In the genomic region with DNA sequence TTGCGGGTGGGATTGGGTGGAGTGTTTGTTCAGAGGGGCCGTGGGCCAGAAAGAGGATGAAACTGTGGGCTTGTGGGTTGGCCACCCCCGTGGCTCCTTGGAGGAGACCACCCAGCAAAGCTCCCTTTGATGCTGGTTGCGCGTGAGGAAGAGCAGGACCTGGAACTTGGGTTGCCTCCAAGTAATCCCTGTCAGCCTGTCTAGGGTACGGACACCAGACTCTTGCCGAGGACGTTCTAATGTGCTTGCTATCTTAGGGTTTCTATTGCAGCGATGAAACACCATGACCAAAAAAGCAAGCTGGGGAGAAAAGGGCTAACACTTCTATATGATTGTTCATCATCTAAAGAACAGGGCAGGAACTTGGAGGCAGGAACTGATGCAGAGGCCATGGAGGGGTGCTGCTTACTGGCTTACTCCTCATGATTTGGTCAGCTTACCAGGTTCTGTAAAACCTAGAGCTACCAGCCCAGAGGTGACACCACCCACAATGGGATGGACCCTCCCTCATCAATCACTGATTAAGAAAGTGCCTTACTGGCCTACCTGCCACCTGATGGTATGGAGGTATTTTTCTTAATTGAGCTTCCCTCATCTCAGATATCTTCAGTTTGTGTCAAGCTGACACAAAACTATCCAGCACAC, we compare ENCODE assay signal across 8 mouse cellular contexts. TPM values are rescaled to one million over a fixed set of nuclear protein-coding genes. Genes with fewer than 3 reads are reported as not detected.
DNase-seq lines count a peak whose midpoint lies in the region; ATAC-seq and TF ChIP-seq lines count a peak whose summit lies in the region.
"Not testable (repeated sequence)": the region's sequence is repeated elsewhere in the genome, so short reads cannot be mapped to it uniquely, and the experiment has no call there.

No protein-coding gene starts in this region.

- TF ChIP-seq CTCF in E14TG2a.4 (conservative IDR thresholded peaks at IDR 0.05; ENCODE audit: low read length); cortical plate, adult 2 months (IDR thresholded peaks at IDR 0.05; ENCODE audit: extremely low read depth, insufficient read depth, low read length); heart, postnatal 0 days (IDR thresholded peaks at IDR 0.05; ENCODE audit: low read depth); kidney, adult 2 months (conservative IDR thresholded peaks at IDR 0.05; ENCODE audit: insufficient read depth, insufficient read length, low read depth, low read length); olfactory bulb, adult 2 months (IDR thresholded peaks at IDR 0.05; ENCODE audit: insufficient read depth, low read depth, low read length): not testable (repeated sequence)

- ATAC-seq in forebrain, embryonic 13.5 days = not testable (repeated sequence)
- ATAC-seq in heart, postnatal 0 days (ENCODE audit: insufficient read depth, low read depth) = peak; percentile 53
- ATAC-seq in liver, embryonic 12.5 days = peak; percentile 61
- peak; percentile 44; the same call in 1 of the 2 replicates for ATAC-seq in megakaryocyte-erythroid progenitor cell, adult 5-6 weeks (replicated peaks; ENCODE audit: low FRiP score, low TSS enrichment, poor library complexity, severe bottlenecking)

- not testable (repeated sequence) for H3K27ac ChIP-seq in cortical plate, adult 2 months (ENCODE audit: insufficient read depth, low read length); forebrain, embryonic 13.5 days; kidney, adult 2 months (ENCODE audit: insufficient read depth, low read depth, low read length)
- peak overlapping the region; percentile 63 for H3K27ac ChIP-seq in heart, postnatal 0 days (ENCODE audit: low read depth)
- H3K27ac ChIP-seq in liver, embryonic 12.5 days = 0 out of 2 replicates have a peak overlapping the region, but pooled peaks have one; percentile 48
- H3K27ac ChIP-seq in olfactory bulb, adult 2 months (ENCODE audit: insufficient read depth, low read depth, low read length) = 0 out of 2 replicates have a peak overlapping the region, but pooled peaks have one; percentile 71

- not testable (repeated sequence) for H3K36me3 ChIP-seq in E14TG2a.4 (ENCODE audit: insufficient read depth, low read length); forebrain, embryonic 13.5 days (ENCODE audit: poor library complexity, severe bottlenecking); heart, postnatal 0 days (replicated peaks; ENCODE audit: control insufficient read depth, insufficient read depth, low read length); kidney, adult 2 months (ENCODE audit: control insufficient read depth, insufficient read depth, low read length); liver, embryonic 12.5 days

- H3K4me2 ChIP-seq in forebrain, embryonic 13.5 days = peak overlapping the region; percentile 63
- H3K4me2 ChIP-seq in heart, postnatal 0 days (ENCODE audit: low read depth, low read length) = peak overlapping the region; percentile 65
- peak overlapping the region; percentile 71 for H3K4me2 ChIP-seq in liver, embryonic 12.5 days

- peak overlapping the region; percentile 81 for H3K9ac ChIP-seq in forebrain, embryonic 13.5 days
- peak overlapping the region; percentile 66 for H3K9ac ChIP-seq in heart, postnatal 0 days (replicated peaks; ENCODE audit: low read depth, low read length)
- peak overlapping the region; percentile 75 for H3K9ac ChIP-seq in liver, embryonic 12.5 days

- not testable (repeated sequence) for TF ChIP-seq EP300 in heart, postnatal 0 days (IDR thresholded peaks at IDR 0.05; ENCODE audit: low read depth)

- H3K4me1 ChIP-seq in E14TG2a.4 (replicated peaks; ENCODE audit: low read depth, low read length); cortical plate, adult 2 months (ENCODE audit: control insufficient read depth, insufficient read depth, low read length); forebrain, embryonic 13.5 days; heart, postnatal 0 days (ENCODE audit: control insufficient read depth, insufficient read depth); kidney, adult 2 months (ENCODE audit: control insufficient read depth, insufficient read depth, low read length); liver, embryonic 12.5 days; olfactory bulb, adult 2 months (ENCODE audit: control insufficient read depth, insufficient read depth, low read length): not testable (repeated sequence)

- H3K27me3 ChIP-seq in E14TG2a.4 (ENCODE audit: insufficient read depth, low read length); forebrain, embryonic 13.5 days; heart, postnatal 0 days (ENCODE audit: control insufficient read depth, insufficient read depth, low read length); kidney, adult 2 months (replicated peaks; ENCODE audit: control insufficient read depth, insufficient read depth, low read length); liver, embryonic 12.5 days (replicated peaks): not testable (repeated sequence)

- TF ChIP-seq POLR2A in cortical plate, adult 2 months (IDR thresholded peaks at IDR 0.05; ENCODE audit: extremely low read depth, insufficient read depth, low read length); kidney, adult 2 months (IDR thresholded peaks at IDR 0.05; ENCODE audit: low read depth, low read length); olfactory bulb, adult 2 months (IDR thresholded peaks at IDR 0.05; ENCODE audit: insufficient read depth, low read depth, low read length): not testable (repeated sequence)

- peak overlapping the region; percentile 76 for H3K4me3 ChIP-seq in E14TG2a.4 (replicated peaks; ENCODE audit: low read length)
- H3K4me3 ChIP-seq in cortical plate, adult 2 months (ENCODE audit: insufficient read depth, low read length) = peak overlapping the region; percentile 57
- H3K4me3 ChIP-seq in forebrain, embryonic 13.5 days = peak overlapping the region; percentile 74
- peak overlapping the region; percentile 83 for H3K4me3 ChIP-seq in heart, postnatal 0 days (ENCODE audit: low read depth, low read length)
- H3K4me3 ChIP-seq in kidney, adult 2 months (ENCODE audit: insufficient read depth, low read depth, low read length) = peak overlapping the region; percentile 93
- H3K4me3 ChIP-seq in liver, embryonic 12.5 days = peak overlapping the region; percentile 78
- peak overlapping the region; percentile 99 for H3K4me3 ChIP-seq in olfactory bulb, adult 2 months (ENCODE audit: insufficient read depth, low read depth, low read length)

- DNase-seq in heart, postnatal 0 days (ENCODE audit: low spot score); kidney, adult 2 months: not testable (repeated sequence)

- WGBS in forebrain, embryonic 13.5 days = 2% methylated on average over 9 of the region's 9 CpGs
- under 1% methylated on average over 9 of the region's 9 CpGs for WGBS in heart, postnatal 0 days
- 3% methylated on average over 9 of the region's 9 CpGs for WGBS in kidney, adult 2 months
- WGBS in liver, embryonic 12.5 days (ENCODE audit: insufficient replicate concordance) = 3% methylated on average over 9 of the region's 9 CpGs
- WGBS in olfactory bulb, adult 2 months = under 1% methylated on average over 9 of the region's 9 CpGs

- H3K9me3 ChIP-seq in E14TG2a.4 (ENCODE audit: low read length); forebrain, embryonic 13.5 days (replicated peaks); heart, postnatal 0 days (replicated peaks; ENCODE audit: control insufficient read depth, low read length); liver, embryonic 12.5 days (replicated peaks): not testable (repeated sequence)

RNA-seq across cellular contexts. Expression of a gene that starts 0.8 kb away (rescaled TPM):
- 23.8 and 26.0 TPM in 2 replicates for polyA plus RNA-seq in cortical plate, adult 2 months (2012; rRNA removed)
- 33.4 and 38.6 TPM in 2 replicates for polyA plus RNA-seq in forebrain, embryonic 13.5 days (2015; fragmentation: Nextera tagmentation; extraction: Ambion mirVana)
- 5.6 and 9.6 TPM in 2 replicates for total RNA-seq in heart, postnatal 0 days (2014; rRNA removed; ENCODE audit: low replicate concordance)
- polyA plus RNA-seq in heart, postnatal 0 days (2015; fragmentation: Nextera tagmentation; extraction: Ambion mirVana) = 15.8 TPM in 2 replicates
- 7.6 and 9.5 TPM in 2 replicates for polyA plus RNA-seq in kidney, adult 2 months (2012; rRNA removed)
- polyA plus RNA-seq in liver, embryonic 12.5 days (2016; fragmentation: Nextera tagmentation; extraction: Ambion mirVana) = 16.1 and 17.0 TPM in 2 replicates
- total RNA-seq in megakaryocyte-erythroid progenitor cell, adult 5-6 weeks (2014; fragmentation: Nextera tagmentation) = 13.2 and 19.2 TPM in 2 replicates
- total RNA-seq in megakaryocyte-erythroid progenitor cell, adult 5-6 weeks (2017) = 34.5 and 40.6 TPM in 2 replicates
- polyA plus RNA-seq in olfactory bulb, adult 2 months (2012; ENCODE audit: insufficient read depth, insufficient read length, low replicate concordance, missing spikeins) = not detected in 2 replicates
